Comparison of ENCODE assay signal across 20 mouse cellular contexts in the genomic region with DNA sequence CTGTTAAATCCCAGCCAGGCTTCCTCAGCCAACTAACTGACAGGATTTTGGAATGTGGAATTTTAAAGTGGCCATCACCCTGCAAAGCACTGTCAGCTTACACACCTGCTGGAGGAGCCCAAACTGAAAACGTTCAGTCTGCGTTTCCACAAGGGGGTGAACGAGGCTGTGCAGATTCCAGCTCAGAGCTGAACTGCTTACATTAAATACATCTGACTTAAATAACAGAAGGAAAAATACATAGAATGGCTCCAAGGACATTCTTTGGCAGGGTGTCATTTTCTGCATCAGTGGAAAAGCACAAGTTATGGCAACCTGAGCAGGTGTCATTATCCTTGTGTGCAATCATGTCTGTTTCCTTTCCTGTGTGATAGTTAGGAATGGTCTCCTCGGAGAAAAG. TPM values are rescaled to one million over a fixed set of nuclear protein-coding genes. Genes with fewer than 3 reads are reported as not detected.
A peak's percentile ranks its signal among the peaks of the same experiment; 100 is the strongest.
DNase-seq lines count a peak whose midpoint lies in the region; ATAC-seq and TF ChIP-seq lines count a peak whose summit lies in the region.
"Had no signal": no experiment of that assay in that cellular context is flagged by ENCODE, and none has a peak within 500 bp of the region (broad histone marks: within the 10 kb centered on the region; RNA-seq: fewer than 3 reads in every experiment).

No protein-coding gene starts in this region.

- no peak overlapping the region for H3K4me2 ChIP-seq in hindbrain, postnatal 0 days (ENCODE audit: low read depth, low read length)
- H3K4me2 ChIP-seq in hindbrain, embryonic 11.5 days (replicated peaks; ENCODE audit: low read depth, low read length): no peak overlapping the region
- H3K4me2 ChIP-seq in midbrain, postnatal 0 days (ENCODE audit: low read depth, low read length, poor library complexity, severe bottlenecking): no peak overlapping the region
- no peak overlapping the region for H3K4me2 ChIP-seq in midbrain, embryonic 13.5 days (replicated peaks)
- no peak overlapping the region for H3K4me2 ChIP-seq in forebrain, embryonic 15.5 days (replicated peaks)
- H3K4me2 ChIP-seq: embryonic facial prominence, embryonic 13.5 days; forebrain, embryonic 13.5 days had no signal

- H3K36me3 ChIP-seq in hindbrain, postnatal 0 days (ENCODE audit: insufficient read depth, low read length): no peaks in the 10 kb centered on the region
- H3K36me3 ChIP-seq in hindbrain, embryonic 11.5 days (ENCODE audit: control insufficient read depth, insufficient read depth, low read length): no peaks in the 10 kb centered on the region
- no peaks in the 10 kb centered on the region for H3K36me3 ChIP-seq in midbrain, postnatal 0 days (ENCODE audit: insufficient read depth, low read length)
- no peaks in the 10 kb centered on the region for H3K36me3 ChIP-seq in midbrain, embryonic 13.5 days
- H3K36me3 ChIP-seq in forebrain, embryonic 15.5 days: no peaks in the 10 kb centered on the region
- H3K36me3 ChIP-seq: embryonic facial prominence, embryonic 13.5 days had no signal

- H3K27ac ChIP-seq in hindbrain, postnatal 0 days: no peak overlapping the region
- H3K27ac ChIP-seq in hindbrain, embryonic 11.5 days (ENCODE audit: low read depth, low read length): no peak overlapping the region
- no peak overlapping the region for H3K27ac ChIP-seq in midbrain, postnatal 0 days (ENCODE audit: low read depth, low read length)
- no peak overlapping the region for H3K27ac ChIP-seq in midbrain, embryonic 13.5 days
- no peak overlapping the region for H3K27ac ChIP-seq in forebrain, embryonic 15.5 days (replicated peaks)
- H3K27ac ChIP-seq: embryonic facial prominence, embryonic 13.5 days; forebrain, embryonic 13.5 days had no signal

- ATAC-seq in hindbrain, postnatal 0 days: no peak
- no peak for ATAC-seq in hindbrain, embryonic 11.5 days (ENCODE audit: low FRiP score)
- ATAC-seq in midbrain, postnatal 0 days (ENCODE audit: low FRiP score): no peak
- no peak for ATAC-seq in midbrain, embryonic 13.5 days
- ATAC-seq in forebrain, embryonic 15.5 days (replicated peaks): no peak
- ATAC-seq: activated CD4-positive, CD25-positive, alpha-beta regulatory T cell, adult 4 months; forebrain, embryonic 13.5 days; forebrain, embryonic 16.5 days; Patski had no signal

- TF ChIP-seq CTCF in hindbrain, postnatal 0 days (IDR thresholded peaks at IDR 0.05; ENCODE audit: low read depth): 0 out of 2 replicates have a peak, but pooled peaks have one; percentile 2
- peak; percentile 32; the same call in 1 of the 2 replicates for TF ChIP-seq CTCF in midbrain, postnatal 0 days (IDR thresholded peaks at IDR 0.05)

- no peak overlapping the region for H3K4me3 ChIP-seq in hindbrain, postnatal 0 days (ENCODE audit: low read length)
- no peak overlapping the region for H3K4me3 ChIP-seq in hindbrain, embryonic 11.5 days (ENCODE audit: low read depth, low read length)
- H3K4me3 ChIP-seq in midbrain, postnatal 0 days (ENCODE audit: low read depth, low read length): no peak overlapping the region
- H3K4me3 ChIP-seq in midbrain, embryonic 13.5 days (replicated peaks): no peak overlapping the region
- no peak overlapping the region for H3K4me3 ChIP-seq in forebrain, embryonic 15.5 days
- H3K4me3 ChIP-seq: embryonic facial prominence, embryonic 13.5 days; forebrain, embryonic 13.5 days had no signal

- DNase-seq in hindbrain, postnatal 0 days (ENCODE audit: low spot score): peak; percentile 20
- no peak for DNase-seq in hindbrain, embryonic 11.5 days (ENCODE audit: low spot score)
- no peak for DNase-seq in midbrain, postnatal 0 days (ENCODE audit: low spot score)
- DNase-seq: adrenal gland, adult 8-10 months; adrenal gland, postnatal 14 days; adrenal gland, postnatal 36 days; cerebellum, adult 11-12 months; cerebellum, adult 2 months; cerebellum, adult 9-10 months; cerebellum, postnatal 10 days; cerebellum, postnatal 25 days had no signal

- H3K9me3 ChIP-seq in hindbrain, postnatal 0 days (ENCODE audit: low read length): no peaks in the 10 kb centered on the region
- H3K9me3 ChIP-seq in hindbrain, embryonic 11.5 days (ENCODE audit: control insufficient read depth, low read length): no peaks in the 10 kb centered on the region
- H3K9me3 ChIP-seq in midbrain, postnatal 0 days (ENCODE audit: low read length): no peaks in the 10 kb centered on the region
- no peaks in the 10 kb centered on the region for H3K9me3 ChIP-seq in midbrain, embryonic 13.5 days
- H3K9me3 ChIP-seq in forebrain, embryonic 15.5 days: no peaks in the 10 kb centered on the region
- H3K9me3 ChIP-seq: embryonic facial prominence, embryonic 13.5 days; forebrain, embryonic 13.5 days had no signal

- no peaks in the 10 kb centered on the region for H3K4me1 ChIP-seq in hindbrain, postnatal 0 days (ENCODE audit: insufficient read depth, low read length)
- H3K4me1 ChIP-seq in hindbrain, embryonic 11.5 days (replicated peaks; ENCODE audit: control insufficient read depth, insufficient read depth, low read length): no peaks in the 10 kb centered on the region
- H3K4me1 ChIP-seq in midbrain, postnatal 0 days (ENCODE audit: insufficient read depth, low read length): no peaks in the 10 kb centered on the region
- no peaks in the 10 kb centered on the region for H3K4me1 ChIP-seq in midbrain, embryonic 13.5 days (replicated peaks)
- H3K4me1 ChIP-seq in forebrain, embryonic 15.5 days: no peaks in the 10 kb centered on the region
- H3K4me1 ChIP-seq: embryonic facial prominence, embryonic 13.5 days; forebrain, embryonic 13.5 days had no signal

- 54% methylated on average over 4 of the region's 4 CpGs for WGBS in hindbrain, postnatal 0 days
- 73% methylated on average over 4 of the region's 4 CpGs for WGBS in hindbrain, embryonic 11.5 days
- WGBS in midbrain, postnatal 0 days: 60% methylated on average over 4 of the region's 4 CpGs
- 68% methylated on average over 4 of the region's 4 CpGs for WGBS in midbrain, embryonic 13.5 days
- WGBS in forebrain, embryonic 15.5 days: 63% methylated on average over 4 of the region's 4 CpGs

- H3K27me3 ChIP-seq in hindbrain, postnatal 0 days (ENCODE audit: insufficient read depth, low read length): no peaks in the 10 kb centered on the region
- H3K27me3 ChIP-seq in hindbrain, embryonic 11.5 days (ENCODE audit: control insufficient read depth, insufficient read depth, low read length): no peaks in the 10 kb centered on the region
- H3K27me3 ChIP-seq in midbrain, postnatal 0 days (ENCODE audit: insufficient read depth, low read length): no peaks in the 10 kb centered on the region
- no peaks in the 10 kb centered on the region for H3K27me3 ChIP-seq in midbrain, embryonic 13.5 days
- no peaks in the 10 kb centered on the region for H3K27me3 ChIP-seq in forebrain, embryonic 15.5 days
- H3K27me3 ChIP-seq: embryonic facial prominence, embryonic 13.5 days; forebrain, embryonic 13.5 days; Patski had no signal

- no peak overlapping the region for H3K9ac ChIP-seq in hindbrain, postnatal 0 days (replicated peaks; ENCODE audit: low read length)
- H3K9ac ChIP-seq in hindbrain, embryonic 11.5 days (ENCODE audit: low read depth, low read length): no peak overlapping the region
- no peak overlapping the region for H3K9ac ChIP-seq in midbrain, postnatal 0 days (replicated peaks; ENCODE audit: low read length, poor library complexity, severe bottlenecking)
- no peak overlapping the region for H3K9ac ChIP-seq in midbrain, embryonic 13.5 days (replicated peaks)
- H3K9ac ChIP-seq in forebrain, embryonic 15.5 days (replicated peaks): no peak overlapping the region
- H3K9ac ChIP-seq: embryonic facial prominence, embryonic 13.5 days; forebrain, embryonic 13.5 days had no signal

RNA-seq across cellular contexts. Expression of a gene that starts 44.7 kb away (rescaled TPM):
- 7.8 and 16.8 TPM in 2 replicates for total RNA-seq in hindbrain, postnatal 0 days (2014; rRNA removed)
- polyA plus RNA-seq in hindbrain, postnatal 0 days (2015; fragmentation: Nextera tagmentation; extraction: Ambion mirVana): 21.8 and 23.5 TPM in 2 replicates
- 11.9 and 15.7 TPM in 2 replicates for polyA plus RNA-seq in hindbrain, embryonic 11.5 days (2014; fragmentation: Nextera tagmentation; extraction: Ambion mirVana)
- 10.7 and 11.0 TPM in 2 replicates for total RNA-seq in midbrain, postnatal 0 days (2014; rRNA removed)
- 16.7 and 19.8 TPM in 2 replicates for polyA plus RNA-seq in midbrain, postnatal 0 days (2015; fragmentation: Nextera tagmentation; extraction: Ambion mirVana)
- 2.4 and 3.4 TPM in 2 replicates for polyA plus RNA-seq in midbrain, embryonic 13.5 days (2015; fragmentation: Nextera tagmentation; extraction: Ambion mirVana)
- 5.9 and 6.4 TPM in 2 replicates for polyA plus RNA-seq in forebrain, embryonic 15.5 days (2015; fragmentation: Nextera tagmentation; extraction: Ambion mirVana)
- total RNA-seq: MEL had no signal
- polyA plus RNA-seq: activated CD4-positive, CD25-positive, alpha-beta regulatory T cell, adult 4 months had no signal

RNA-seq across cellular contexts. Expression of a gene that starts 55.8 kb away (rescaled TPM):
- 0.47 and 0.86 TPM in 2 replicates for total RNA-seq in hindbrain, postnatal 0 days (2014; rRNA removed)
- 0.48 and 0.71 TPM in 2 replicates for polyA plus RNA-seq in hindbrain, postnatal 0 days (2015; fragmentation: Nextera tagmentation; extraction: Ambion mirVana)
- 0.07 and 0.52 TPM in 2 replicates for polyA plus RNA-seq in hindbrain, embryonic 11.5 days (2014; fragmentation: Nextera tagmentation; extraction: Ambion mirVana)
- 0.55 and 0.94 TPM in 2 replicates for total RNA-seq in midbrain, postnatal 0 days (2014; rRNA removed)
- polyA plus RNA-seq in midbrain, postnatal 0 days (2015; fragmentation: Nextera tagmentation; extraction: Ambion mirVana): 0.36 and 0.60 TPM in 2 replicates
- polyA plus RNA-seq in midbrain, embryonic 13.5 days (2015; fragmentation: Nextera tagmentation; extraction: Ambion mirVana): 0.09 and 0.21 TPM in 2 replicates
- polyA plus RNA-seq in forebrain, embryonic 15.5 days (2015; fragmentation: Nextera tagmentation; extraction: Ambion mirVana): 0.08 and 0.24 TPM in 2 replicates
- total RNA-seq: MEL had no signal
- polyA plus RNA-seq: C2C12 had no signal
